Mouse (Mus musculus): ENCODE data around the gene Srp72. TPM values are rescaled to one million over a fixed set of nuclear protein-coding genes. Genes with fewer than 3 reads are reported as not detected.
A peak's percentile ranks its signal among the peaks of the same experiment; 100 is the strongest.

Gene Srp72
- total RNA-seq (2021): 10 to 100 TPM; 52.7 to 59.6 TPM

GRCm38 (mm10) chr5:76974554-76975285 lies at the start of gene Srp72:
Gene Srp72 (plus strand): TSS chr5:76974683.
- intact Hi-C loops (cut with DNase I): loop anchor here (2.0 to 5.0 kb wide), 2 partner anchors 24 to 67 kb away; partner anchors contain the start of genes Aasdh, Paics and Ppat
- peak; percentile 62 for DNase-seq (ENCODE audit: low spot score)

- DNase-seq (ENCODE audit: low spot score): no peak
- intact Hi-C loops (cut with DNase I): no loop called here
These were observed 46.2 kb upstream of the Srp72 start for GRCm38 (mm10) chr5:76928124-76928832.

DNA sequence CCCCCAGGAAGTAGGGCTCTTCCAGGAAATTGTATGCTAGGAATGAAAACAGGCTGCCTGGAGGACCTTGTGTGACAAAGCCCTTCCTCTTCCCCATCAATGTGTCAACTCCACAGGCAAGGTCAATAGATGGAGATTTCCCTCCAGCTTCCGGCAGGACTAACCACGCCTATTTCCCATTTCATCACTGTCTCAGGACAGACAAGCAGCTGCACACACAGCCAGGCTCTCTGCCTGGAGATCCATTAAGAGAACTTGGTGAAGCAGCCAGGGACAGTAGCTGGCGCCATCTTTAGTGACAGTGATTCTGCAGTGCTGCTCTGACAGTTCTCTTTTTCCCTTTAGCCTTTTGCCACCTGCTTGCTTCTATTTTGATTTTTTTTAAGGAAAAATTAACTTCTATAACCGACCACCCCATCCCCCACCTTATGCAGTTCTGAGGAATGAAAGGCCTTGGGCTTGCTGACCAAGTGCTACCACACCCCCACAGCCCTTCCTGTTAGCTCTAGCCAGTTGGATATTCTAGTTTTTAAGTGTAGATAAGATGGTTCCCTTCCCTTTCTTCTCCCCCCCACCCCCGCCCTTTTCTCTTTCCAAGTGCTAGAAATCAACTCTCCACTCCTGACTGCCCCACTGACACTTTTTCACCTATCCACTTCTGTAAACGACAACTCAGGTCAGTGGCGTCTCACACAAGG lies 45.2 kb upstream of the Srp72 start:
- intact Hi-C loops (cut with DNase I): no loop called here
- DNase-seq (ENCODE audit: low spot score): no peak

GRCm38 (mm10) chr5:76939717-76940116 lies 34.8 kb upstream of the Srp72 start:
- no peak for DNase-seq (ENCODE audit: low spot score)
- intact Hi-C loops (cut with DNase I): no loop called here

GRCm38 (mm10) chr5:76941975-76942374 lies 32.5 kb upstream of the Srp72 start:
- no peak for DNase-seq (ENCODE audit: low spot score)
- intact Hi-C loops (cut with DNase I): no loop called here

- intact Hi-C loops (cut with DNase I): no loop called here
- DNase-seq (ENCODE audit: low spot score): no peak
These were observed 32.0 kb upstream of the Srp72 start for GRCm38 (mm10) chr5:76942505-76942904.

DNA sequence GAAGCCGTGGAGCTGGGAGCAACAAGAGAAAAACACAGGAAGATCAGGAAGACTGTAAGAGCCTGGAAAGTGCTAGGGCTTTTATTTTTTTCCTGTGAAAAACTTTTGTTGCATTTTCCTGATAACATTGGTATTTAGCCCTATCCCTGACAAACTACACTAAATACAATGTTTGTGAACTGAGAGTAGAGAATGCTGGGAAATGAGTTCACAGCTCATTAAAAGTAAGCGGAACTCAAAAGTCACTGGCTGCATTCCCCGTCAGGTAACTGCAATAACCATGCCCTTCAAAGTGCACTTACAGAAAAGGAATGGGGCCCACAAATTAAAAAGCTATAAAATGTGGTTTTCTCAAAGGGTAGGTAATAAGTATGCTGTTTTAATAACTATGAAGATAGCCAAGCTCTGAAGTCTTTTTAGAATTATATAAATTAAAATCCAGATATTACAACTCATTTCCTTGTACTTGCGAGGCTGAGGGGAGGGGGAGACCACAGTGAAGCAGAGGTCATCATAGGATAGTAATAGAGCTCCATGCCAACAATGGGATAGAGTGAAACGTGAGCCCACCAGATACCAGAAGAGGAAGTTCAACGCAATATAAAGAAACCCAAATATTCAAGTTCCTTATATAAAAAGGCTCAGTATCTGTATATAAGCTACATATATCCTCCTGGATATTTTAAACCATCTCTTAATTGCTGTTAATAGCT lies 29.4 kb upstream of the Srp72 start:
- intact Hi-C loops (cut with DNase I): loop anchor here (1.0 kb wide), 1 partner anchor 21 kb away; no protein-coding TSS in a partner anchor
- no peak for DNase-seq (ENCODE audit: low spot score)

- no peak for DNase-seq (ENCODE audit: low spot score)
- intact Hi-C loops (cut with DNase I): loop anchor here (1.0 kb wide), 1 partner anchor 21 kb away; no protein-coding TSS in a partner anchor
These were observed 28.8 kb upstream of the Srp72 start for GRCm38 (mm10) chr5:76945678-76946033.

DNA sequence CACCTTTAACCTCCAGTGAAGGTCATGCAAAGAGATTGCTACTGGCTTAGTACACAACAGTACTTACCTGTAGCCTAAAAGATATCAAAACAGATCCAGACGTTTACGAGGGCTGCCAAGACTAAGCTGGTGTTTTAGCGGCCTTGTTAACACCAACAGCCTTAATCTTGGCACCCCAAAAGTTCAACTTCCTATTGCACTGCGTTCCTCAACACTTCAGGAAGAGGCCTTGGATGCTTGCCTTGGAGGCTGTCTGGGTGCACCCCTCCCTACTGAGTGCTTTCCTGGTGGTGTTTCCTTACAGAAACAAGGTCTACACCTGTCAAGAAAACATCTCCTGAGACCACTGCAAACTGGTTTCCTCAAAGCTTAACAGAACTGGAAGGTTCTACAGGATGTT lies 27.3 kb upstream of the Srp72 start:
- DNase-seq (ENCODE audit: low spot score): no peak
- intact Hi-C loops (cut with DNase I): no loop called here

DNA sequence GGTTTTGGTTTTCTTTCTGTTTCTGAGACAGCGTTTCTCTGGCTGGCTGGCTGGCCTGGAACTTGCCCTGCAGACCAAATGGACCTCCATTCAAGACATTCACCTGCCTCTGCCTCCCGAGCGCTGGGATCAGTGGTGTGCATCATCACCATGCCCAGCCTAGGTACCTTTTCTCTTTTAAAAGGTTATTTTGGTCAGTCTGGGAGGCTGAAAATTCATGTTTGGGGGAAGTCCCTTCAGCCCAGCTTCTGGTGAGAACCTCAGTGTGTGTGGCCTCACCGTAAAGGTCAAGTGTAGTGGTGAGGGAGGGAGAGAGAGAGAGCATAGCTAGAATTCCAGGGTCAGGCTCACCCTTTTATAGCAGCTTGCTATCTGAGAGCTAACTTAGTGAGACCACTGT lies 26.7 kb upstream of the Srp72 start:
- intact Hi-C loops (cut with DNase I): no loop called here
- no peak for DNase-seq (ENCODE audit: low spot score)

- no peak for DNase-seq (ENCODE audit: low spot score)
- intact Hi-C loops (cut with DNase I): loop anchor here (1.0 to 2.0 kb wide), 2 partner anchors 24 to 45 kb away; partner anchors contain the start of genes Aasdh and Srp72
These were observed 24.0 kb upstream of the Srp72 start for GRCm38 (mm10) chr5:76950343-76951105.

- intact Hi-C loops (cut with DNase I): loop anchor here (1.0 to 2.0 kb wide), 2 partner anchors 23 to 46 kb away; partner anchors contain the start of genes Aasdh and Srp72
- DNase-seq (ENCODE audit: low spot score): peak; percentile 97
These were observed 23.1 kb upstream of the Srp72 start, which contains the start of the genes Paics and Ppat for GRCm38 (mm10) chr5:76951106-76952027. Gene Paics (plus strand): TSS chr5:76951307. Gene Ppat (minus strand): TSS chr5:76951578.

GRCm38 (mm10) chr5:76952112-76953040 lies 22.1 kb upstream of the Srp72 start:
- DNase-seq (ENCODE audit: low spot score): no peak
- intact Hi-C loops (cut with DNase I): no loop called here

- DNase-seq (ENCODE audit: low spot score): no peak
- intact Hi-C loops (cut with DNase I): no loop called here
These were observed 20.7 kb upstream of the Srp72 start for GRCm38 (mm10) chr5:76953794-76954193.

- intact Hi-C loops (cut with DNase I): no loop called here
- DNase-seq (ENCODE audit: low spot score): no peak
These were observed 20.1 kb upstream of the Srp72 start for GRCm38 (mm10) chr5:76954271-76954900.

- intact Hi-C loops (cut with DNase I): no loop called here
- DNase-seq (ENCODE audit: low spot score): no peak
These were observed 19.0 kb upstream of the Srp72 start for GRCm38 (mm10) chr5:76955474-76955873.

DNA sequence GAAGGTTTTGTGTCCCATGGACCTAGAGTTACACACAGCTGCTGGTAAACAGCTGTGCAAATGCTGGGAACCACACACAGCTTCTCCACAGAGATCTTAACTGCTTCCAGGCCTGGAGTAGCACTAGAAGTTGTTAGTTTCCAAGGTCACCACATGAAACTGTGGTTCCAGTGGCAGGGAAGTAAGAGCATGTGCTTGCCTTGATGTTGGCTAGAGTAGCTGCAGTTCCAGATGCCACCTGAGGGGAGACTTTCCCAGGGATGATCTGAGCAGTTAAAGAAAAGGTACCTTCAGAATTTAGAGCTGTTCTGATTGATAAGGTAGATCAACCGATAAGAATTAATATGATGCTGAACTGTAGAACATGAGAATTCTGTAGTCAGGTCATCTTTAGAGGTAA lies 16.5 kb upstream of the Srp72 start:
- DNase-seq (ENCODE audit: low spot score): no peak
- intact Hi-C loops (cut with DNase I): no loop called here

Data from heart, postnatal 25 days (tissue).